Mouse (Mus musculus): ENCODE data around the gene Mafb. TPM values are rescaled to one million over a fixed set of nuclear protein-coding genes. Genes with fewer than 3 reads are reported as not detected.

Mafb gene
- polyA plus RNA-seq, 1 experiment from 2014 or later, result 3.4 TPM

- 3% methylated on average over 9 of the region's 9 CpGs for WGBS
- TF ChIP-seq CTCF (IDR thresholded peaks at IDR 0.05; ENCODE audit: low read depth), result no peak
- DNase-seq (peak; percentile 23), ATAC-seq (ENCODE audit: insufficient read depth) (no peak)
- Histone ChIP-seq H3K4me2 (peak overlapping the region; percentile 94; the same call in 1 of the 2 replicates), H3K4me3 (ENCODE audit: low read depth, low read length) (peak overlapping the region; percentile 52; the same call in 1 of the 2 replicates), H3K9me3 (ENCODE audit: low read depth, low read length) (no peaks in the 10 kb centered on the region), H3K27ac (ENCODE audit: low read depth) (no peak overlapping the region), H3K27me3 (ENCODE audit: insufficient read depth, low read length) (peaks cover 81% of the 10 kb centered on the region), H3K36me3 (ENCODE audit: insufficient read depth) (no peaks in the 10 kb centered on the region), H3K4me1 (ENCODE audit: insufficient read depth) (peaks cover 6% of the 10 kb centered on the region; the same call in 1 of the 2 replicates), H3K9ac (no peak overlapping the region)
These were observed 2.7 kb downstream of the Mafb start for GRCm38 (mm10) chr2:160364128-160364650.

- no peaks in the 10 kb centered on the region for H3K9me3 ChIP-seq (ENCODE audit: low read depth, low read length)
- no peak overlapping the region for H3K4me3 ChIP-seq (ENCODE audit: low read depth, low read length)
- H3K9ac ChIP-seq, result no peak overlapping the region
- H3K27ac ChIP-seq (ENCODE audit: low read depth), result no peak overlapping the region
- 23% methylated on average over 4 of the region's 4 CpGs for WGBS
- no peak overlapping the region for H3K4me2 ChIP-seq
- DNase-seq (no peak), ATAC-seq (ENCODE audit: insufficient read depth) (no peak)
- peaks cover 6% of the 10 kb centered on the region; the same call in 1 of the 2 replicates for H3K4me1 ChIP-seq (ENCODE audit: insufficient read depth)
- no peaks in the 10 kb centered on the region for H3K36me3 ChIP-seq (ENCODE audit: insufficient read depth)
- peaks cover 81% of the 10 kb centered on the region for H3K27me3 ChIP-seq (ENCODE audit: insufficient read depth, low read length)
- no peak for TF ChIP-seq CTCF (IDR thresholded peaks at IDR 0.05; ENCODE audit: low read depth)
These were observed 3.7 kb downstream of the Mafb start for GRCm38 (mm10) chr2:160363201-160363600.

GRCm38 (mm10) chr2:160361442-160362121 is 5.3 kb downstream of the Mafb start:
- no peak for TF ChIP-seq CTCF (IDR thresholded peaks at IDR 0.05; ENCODE audit: low read depth)
- H3K9ac ChIP-seq, result no peak overlapping the region
- WGBS, result 10% methylated on average over 16 of the region's 16 CpGs
- H3K4me2 ChIP-seq, result no peak overlapping the region
- peaks cover 6% of the 10 kb centered on the region; the same call in 1 of the 2 replicates for H3K4me1 ChIP-seq (ENCODE audit: insufficient read depth)
- H3K4me3 ChIP-seq (ENCODE audit: low read depth, low read length), result no peak overlapping the region
- H3K36me3 ChIP-seq (ENCODE audit: insufficient read depth), result no peaks in the 10 kb centered on the region
- no peak for DNase-seq
- H3K9me3 ChIP-seq (ENCODE audit: low read depth, low read length), result no peaks in the 10 kb centered on the region
- H3K27me3 ChIP-seq (ENCODE audit: insufficient read depth, low read length), result peaks cover 87% of the 10 kb centered on the region
- H3K27ac ChIP-seq (ENCODE audit: low read depth), result no peak overlapping the region
- no peak for ATAC-seq (ENCODE audit: insufficient read depth)

GRCm38 (mm10) chr2:160360234-160360874 is 6.5 kb downstream of the Mafb start:
- Histone ChIP-seq H3K4me3 (ENCODE audit: low read depth, low read length) (no peak overlapping the region), H3K9me3 (ENCODE audit: low read depth, low read length) (no peaks in the 10 kb centered on the region), H3K4me2 (no peak overlapping the region), H3K9ac (no peak overlapping the region), H3K27me3 (ENCODE audit: insufficient read depth, low read length) (peaks cover 75% of the 10 kb centered on the region), H3K4me1 (ENCODE audit: insufficient read depth) (no peaks in the 10 kb centered on the region), H3K36me3 (ENCODE audit: insufficient read depth) (no peaks in the 10 kb centered on the region), H3K27ac (ENCODE audit: low read depth) (no peak overlapping the region)
- DNase-seq (no peak), ATAC-seq (ENCODE audit: insufficient read depth) (no peak)
- WGBS, result 8% methylated on average over 8 of the region's 8 CpGs
- TF ChIP-seq CTCF (IDR thresholded peaks at IDR 0.05; ENCODE audit: low read depth), result no peak

GRCm38 (mm10) chr2:160358896-160359295 is 8.0 kb downstream of the Mafb start:
- Histone ChIP-seq H3K9me3 (ENCODE audit: low read depth, low read length) (no peaks in the 10 kb centered on the region), H3K9ac (no peak overlapping the region), H3K27ac (ENCODE audit: low read depth) (no peak overlapping the region), H3K27me3 (ENCODE audit: insufficient read depth, low read length) (peaks cover 65% of the 10 kb centered on the region), H3K4me3 (ENCODE audit: low read depth, low read length) (no peak overlapping the region), H3K36me3 (ENCODE audit: insufficient read depth) (no peaks in the 10 kb centered on the region), H3K4me2 (no peak overlapping the region), H3K4me1 (ENCODE audit: insufficient read depth) (0 out of 2 replicates have a peak, but pooled peaks cover under 1% of the 10 kb centered on the region)
- ATAC-seq (ENCODE audit: insufficient read depth), result no peak
- DNase-seq, result peak; percentile 59
- 3% methylated on average over 4 of the region's 4 CpGs for WGBS
- no peak for TF ChIP-seq CTCF (IDR thresholded peaks at IDR 0.05; ENCODE audit: low read depth)

GRCm38 (mm10) chr2:160357442-160357841 is 9.4 kb downstream of the Mafb start:
- Histone ChIP-seq H3K4me2 (no peak overlapping the region), H3K9ac (no peak overlapping the region), H3K9me3 (ENCODE audit: low read depth, low read length) (no peaks in the 10 kb centered on the region), H3K4me1 (ENCODE audit: insufficient read depth) (0 out of 2 replicates have a peak, but pooled peaks cover 4% of the 10 kb centered on the region), H3K27me3 (ENCODE audit: insufficient read depth, low read length) (peaks cover 52% of the 10 kb centered on the region), H3K4me3 (ENCODE audit: low read depth, low read length) (no peak overlapping the region), H3K36me3 (ENCODE audit: insufficient read depth) (no peaks in the 10 kb centered on the region), H3K27ac (ENCODE audit: low read depth) (no peak overlapping the region)
- DNase-seq (no peak), ATAC-seq (ENCODE audit: insufficient read depth) (no peak)
- 40% methylated on average over 4 of the region's 4 CpGs for WGBS
- no peak for TF ChIP-seq CTCF (IDR thresholded peaks at IDR 0.05; ENCODE audit: low read depth)

GRCm38 (mm10) chr2:160356132-160356531 is 10.7 kb downstream of the Mafb start:
- H3K36me3 ChIP-seq (ENCODE audit: insufficient read depth), result no peaks in the 10 kb centered on the region
- no peak overlapping the region for H3K9ac ChIP-seq
- H3K27ac ChIP-seq (ENCODE audit: low read depth), result no peak overlapping the region
- no peak for ATAC-seq (ENCODE audit: insufficient read depth)
- DNase-seq, result peak; percentile 54
- 32% methylated on average over 5 of the region's 5 CpGs for WGBS
- no peaks in the 10 kb centered on the region for H3K9me3 ChIP-seq (ENCODE audit: low read depth, low read length)
- peak; percentile 67 for TF ChIP-seq CTCF (IDR thresholded peaks at IDR 0.05; ENCODE audit: low read depth)
- H3K27me3 ChIP-seq (ENCODE audit: insufficient read depth, low read length), result peaks cover 39% of the 10 kb centered on the region
- H3K4me2 ChIP-seq, result no peak overlapping the region
- no peak overlapping the region for H3K4me3 ChIP-seq (ENCODE audit: low read depth, low read length)
- 0 out of 2 replicates have a peak, but pooled peaks cover 4% of the 10 kb centered on the region for H3K4me1 ChIP-seq (ENCODE audit: insufficient read depth)
